Mouse (Mus musculus): Measurements from ENCODE around the gene Pyroxd2. TPM values are rescaled to one million over a fixed set of nuclear protein-coding genes. Genes with fewer than 3 reads are reported as not detected.

Pyroxd2 gene
- polyA plus RNA-seq, 1 experiment = 9.2 TPM

- WGBS = 79% methylated on average over 3 of the region's 3 CpGs
- TF ChIP-seq POLR2A (IDR thresholded peaks at IDR 0.05; ENCODE audit: borderline replicate concordance, control insufficient read depth, low read depth, low read length) = no peak
- TF ChIP-seq CTCF (IDR thresholded peaks at IDR 0.05; ENCODE audit: control insufficient read depth, insufficient read depth, low read length) = no peak
- no peak overlapping the region for H3K27ac ChIP-seq (ENCODE audit: control insufficient read depth, insufficient read depth, low read depth, low read length, poor library complexity)
- H3K4me3 ChIP-seq (replicated peaks; ENCODE audit: control insufficient read depth, low read depth, low read length) = no peak overlapping the region
- H3K4me1 ChIP-seq (ENCODE audit: control insufficient read depth, insufficient read depth, low read length) = no peaks in the 10 kb centered on the region
Measured at GRCm38 (mm10) chr19:42725973-42726350, 26.6 kb downstream of the Pyroxd2 start.

- Histone ChIP-seq H3K27ac (ENCODE audit: control insufficient read depth, insufficient read depth, low read depth, low read length, poor library complexity) (no peak overlapping the region), H3K4me1 (ENCODE audit: control insufficient read depth, insufficient read depth, low read length) (no peaks in the 10 kb centered on the region), H3K4me3 (replicated peaks; ENCODE audit: control insufficient read depth, low read depth, low read length) (no peak overlapping the region)
- no peak for TF ChIP-seq POLR2A (IDR thresholded peaks at IDR 0.05; ENCODE audit: borderline replicate concordance, control insufficient read depth, low read depth, low read length)
- no peak for TF ChIP-seq CTCF (IDR thresholded peaks at IDR 0.05; ENCODE audit: control insufficient read depth, insufficient read depth, low read length)
- 33% methylated on average over 16 of the region's 16 CpGs for WGBS
Measured at GRCm38 (mm10) chr19:42725056-42725972, 27.3 kb downstream of the Pyroxd2 start.

GRCm38 (mm10) chr19:42723302-42723701, 29.3 kb downstream of the Pyroxd2 start:
- TF ChIP-seq POLR2A (IDR thresholded peaks at IDR 0.05; ENCODE audit: borderline replicate concordance, control insufficient read depth, low read depth, low read length) (no peak), CTCF (IDR thresholded peaks at IDR 0.05; ENCODE audit: control insufficient read depth, insufficient read depth, low read length) (no peak)
- Histone ChIP-seq H3K4me3 (replicated peaks; ENCODE audit: control insufficient read depth, low read depth, low read length) (no peak overlapping the region), H3K27ac (ENCODE audit: control insufficient read depth, insufficient read depth, low read depth, low read length, poor library complexity) (no peak overlapping the region), H3K4me1 (ENCODE audit: control insufficient read depth, insufficient read depth, low read length) (no peaks in the 10 kb centered on the region)
- 78% methylated on average over 6 of the region's 6 CpGs for WGBS

- Histone ChIP-seq H3K4me1 (ENCODE audit: control insufficient read depth, insufficient read depth, low read length) (no peaks in the 10 kb centered on the region), H3K27ac (ENCODE audit: control insufficient read depth, insufficient read depth, low read depth, low read length, poor library complexity) (no peak overlapping the region), H3K4me3 (replicated peaks; ENCODE audit: control insufficient read depth, low read depth, low read length) (no peak overlapping the region)
- 19% methylated on average over 2 of the region's 2 CpGs for WGBS
- no peak for TF ChIP-seq POLR2A (IDR thresholded peaks at IDR 0.05; ENCODE audit: borderline replicate concordance, control insufficient read depth, low read depth, low read length)
- TF ChIP-seq CTCF (IDR thresholded peaks at IDR 0.05; ENCODE audit: control insufficient read depth, insufficient read depth, low read length) = no peak
Measured at GRCm38 (mm10) chr19:42722500-42722899, 30.1 kb downstream of the Pyroxd2 start.

- Histone ChIP-seq H3K4me1 (ENCODE audit: control insufficient read depth, insufficient read depth, low read length) (no peaks in the 10 kb centered on the region), H3K27ac (ENCODE audit: control insufficient read depth, insufficient read depth, low read depth, low read length, poor library complexity) (no peak overlapping the region), H3K4me3 (replicated peaks; ENCODE audit: control insufficient read depth, low read depth, low read length) (no peak overlapping the region)
- WGBS = 78% methylated on average over 3 of the region's 3 CpGs
- TF ChIP-seq POLR2A (IDR thresholded peaks at IDR 0.05; ENCODE audit: borderline replicate concordance, control insufficient read depth, low read depth, low read length) = no peak
Measured at GRCm38 (mm10) chr19:42718101-42718500, 34.5 kb downstream of the Pyroxd2 start.

GRCm38 (mm10) chr19:42717668-42718067, 34.9 kb downstream of the Pyroxd2 start:
- Histone ChIP-seq H3K27ac (ENCODE audit: control insufficient read depth, insufficient read depth, low read depth, low read length, poor library complexity) (no peak overlapping the region), H3K4me3 (replicated peaks; ENCODE audit: control insufficient read depth, low read depth, low read length) (no peak overlapping the region), H3K4me1 (ENCODE audit: control insufficient read depth, insufficient read depth, low read length) (no peaks in the 10 kb centered on the region)
- WGBS = 63% methylated on average over 5 of the region's 5 CpGs
- no peak for TF ChIP-seq POLR2A (IDR thresholded peaks at IDR 0.05; ENCODE audit: borderline replicate concordance, control insufficient read depth, low read depth, low read length)
- no peak for TF ChIP-seq CTCF (IDR thresholded peaks at IDR 0.05; ENCODE audit: control insufficient read depth, insufficient read depth, low read length)

- no peak for TF ChIP-seq POLR2A (IDR thresholded peaks at IDR 0.05; ENCODE audit: borderline replicate concordance, control insufficient read depth, low read depth, low read length)
- no peak for TF ChIP-seq CTCF (IDR thresholded peaks at IDR 0.05; ENCODE audit: control insufficient read depth, insufficient read depth, low read length)
- 77% methylated on average over 7 of the region's 7 CpGs for WGBS
- H3K4me1 ChIP-seq (ENCODE audit: control insufficient read depth, insufficient read depth, low read length) = no peaks in the 10 kb centered on the region
- no peak overlapping the region for H3K27ac ChIP-seq (ENCODE audit: control insufficient read depth, insufficient read depth, low read depth, low read length, poor library complexity)
- no peak overlapping the region for H3K4me3 ChIP-seq (replicated peaks; ENCODE audit: control insufficient read depth, low read depth, low read length)
Measured at GRCm38 (mm10) chr19:42716507-42716906, 36.1 kb downstream of the Pyroxd2 start.

- Histone ChIP-seq H3K4me1 (ENCODE audit: control insufficient read depth, insufficient read depth, low read length) (no peaks in the 10 kb centered on the region), H3K27ac (ENCODE audit: control insufficient read depth, insufficient read depth, low read depth, low read length, poor library complexity) (no peak overlapping the region), H3K4me3 (replicated peaks; ENCODE audit: control insufficient read depth, low read depth, low read length) (no peak overlapping the region)
- 52% methylated on average over 9 of the region's 9 CpGs for WGBS
- TF ChIP-seq CTCF (IDR thresholded peaks at IDR 0.05; ENCODE audit: control insufficient read depth, insufficient read depth, low read length) = no peak
- TF ChIP-seq POLR2A (IDR thresholded peaks at IDR 0.05; ENCODE audit: borderline replicate concordance, control insufficient read depth, low read depth, low read length) = no peak
Measured at GRCm38 (mm10) chr19:42713770-42714169, 38.8 kb downstream of the Pyroxd2 start.

Data from bone marrow, adult 2 months (tissue).